Mouse (Mus musculus) heart, postnatal 25 days (tissue): ENCODE results near the gene Il10. TPM values are rescaled to one million over a fixed set of nuclear protein-coding genes. Genes with fewer than 3 reads are reported as not detected.

Experiments used
- DNase-seq: peaks from one replicate; pipeline ENCODE4 v3.0.0; 2022; ENCODE audit warnings: low spot score
- intact Hi-C: fragments of 180-260 bp; cut with DNase I; formaldehyde crosslinking; loops from one replicate; pipeline ENCODE4 v1.15.1; 2025
- total RNA-seq, 2 experiments: library from RNA; stranded (reverse); gene quantifications; 2 replicates each; pipeline ENCODE4 v1.2.3; 2021

Gene Il10
- total RNA-seq, 2 experiments from 2014 or later: not detected

- DNase-seq: no peak
- intact Hi-C loops: no loop called here
These were observed 48.5 kb downstream of the Il10 start for GRCm38 (mm10) chr1:131068011-131068727.

GRCm38 (mm10) chr1:131069010-131069409 is 49.4 kb downstream of the Il10 start:
- intact Hi-C loops: no loop called here
- no peak for DNase-seq

- DNase-seq: no peak
- intact Hi-C loops: no loop called here
These were observed 52.8 kb downstream of the Il10 start for GRCm38 (mm10) chr1:131072376-131072990.

GRCm38 (mm10) chr1:131074524-131074938 is 54.9 kb downstream of the Il10 start:
- intact Hi-C loops: no loop called here
- no peak for DNase-seq

Other genes starting within 250 kb of the Il10 start
- gene Fcamr, start 218.9 kb upstream of the Il10 start, total RNA-seq: under 1 TPM; 0.48 to 0.70 TPM
- gene Pigr, start 193.2 kb upstream of the Il10 start, total RNA-seq: not detected
- 1 to 10 TPM; 1.2 to 2.4 TPM for gene Fcmr, start 154.2 kb upstream of the Il10 start, total RNA-seq
- not detected for gene Il24, start 132.4 kb upstream of the Il10 start, total RNA-seq
- not detected for gene Il20, start 108.4 kb upstream of the Il10 start, total RNA-seq
- gene Il19, start 79.7 kb upstream of the Il10 start, total RNA-seq: not detected
- 100 to 1,000 TPM; 264 to 283 TPM for gene Mapkapk2, start 78.0 kb downstream of the Il10 start, total RNA-seq
- under 1 TPM; 0.25 to 0.29 TPM for gene Dyrk3, start 118.5 kb downstream of the Il10 start, total RNA-seq
- gene Eif2d, start 133.3 kb downstream of the Il10 start, total RNA-seq: 10 to 100 TPM; 36.5 to 36.6 TPM
- 1 to 10 TPM; 1.6 to 2.3 TPM for gene Rassf5, start 225.4 kb downstream of the Il10 start, total RNA-seq